Mouse (Mus musculus) frontal cortex, adult 2 months (tissue): ENCODE data around the gene Clic4. TPM values are rescaled to one million over a fixed set of nuclear protein-coding genes. Genes with fewer than 3 reads are reported as not detected.

ENCODE experiments used
- polyA plus RNA-seq: library from polyadenylated mRNA; depleted of rRNA; stranded (reverse); fragments of >200 nt; gene quantifications from 2 replicates; pipeline ENCODE4 v1.2.3, GENCODE M21; 2012; rRNA removed

Gene Clic4
- polyA plus RNA-seq, 1 experiment = 67.3 TPM

Other genes starting within 250 kb of the Clic4 start
- gene Runx3, start 152.2 kb downstream of the Clic4 start, polyA plus RNA-seq = 0.69 TPM in 1 of 2 replicates, not detected in the other
- gene Srrm1, start 80.5 kb upstream of the Clic4 start, polyA plus RNA-seq = 151 and 160 TPM in 2 replicates
- gene Ncmap, start 125.4 kb upstream of the Clic4 start, polyA plus RNA-seq = 1.3 and 1.9 TPM in 2 replicates
- 31.8 and 32.8 TPM in 2 replicates for gene Rcan3, start 161.0 kb upstream of the Clic4 start, polyA plus RNA-seq
- gene Stpg1, start 222.0 kb upstream of the Clic4 start, polyA plus RNA-seq = 1.1 and 1.5 TPM in 2 replicates
- gene Nipal3, start 222.2 kb upstream of the Clic4 start, polyA plus RNA-seq = 45.5 and 49.2 TPM in 2 replicates